Mouse (Mus musculus): Measurements from ENCODE around the gene 4930568D16Rik.
A peak's percentile ranks its signal among the peaks of the same experiment; 100 is the strongest.

Gene 4930568D16Rik

DNA sequence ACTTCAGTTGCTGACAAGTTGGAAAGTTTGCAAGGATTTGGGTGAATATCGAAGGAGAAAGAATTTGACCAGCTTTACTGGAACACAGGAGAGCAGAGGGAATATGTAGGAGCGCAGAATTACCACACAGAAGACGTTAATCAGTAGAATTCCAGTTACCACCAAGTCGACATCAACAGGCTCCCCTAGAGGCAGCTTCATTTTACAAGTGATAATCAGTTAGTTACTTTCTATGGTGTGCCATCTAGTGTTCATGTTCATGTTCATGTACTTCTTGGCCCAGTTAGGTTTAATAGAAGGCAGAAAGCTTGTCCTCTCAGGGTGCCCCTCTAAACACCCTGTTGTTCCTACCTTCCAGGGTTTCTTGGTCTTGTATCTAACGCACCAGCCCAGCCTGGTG is 18.3 kb downstream of the 4930568D16Rik start:
- peak; percentile 38 for DNase-seq (ENCODE audit: extremely low read depth, insufficient read length, low spot score)

GRCm38 (mm10) chr2:35345984-35346383 is 21.5 kb downstream of the 4930568D16Rik start:
- DNase-seq (ENCODE audit: extremely low read depth, insufficient read length, low spot score), result no peak

- peak; percentile 50 for DNase-seq (ENCODE audit: extremely low read depth, insufficient read length, low spot score)
These were observed 24.9 kb downstream of the 4930568D16Rik start for GRCm38 (mm10) chr2:35342605-35343004.

- no peak for DNase-seq (ENCODE audit: extremely low read depth, insufficient read length, low spot score)
These were observed 28.8 kb downstream of the 4930568D16Rik start for GRCm38 (mm10) chr2:35338707-35339106.

GRCm38 (mm10) chr2:35338036-35338435 is 29.5 kb downstream of the 4930568D16Rik start:
- DNase-seq (ENCODE audit: extremely low read depth, insufficient read length, low spot score), result peak; percentile 18

DNA sequence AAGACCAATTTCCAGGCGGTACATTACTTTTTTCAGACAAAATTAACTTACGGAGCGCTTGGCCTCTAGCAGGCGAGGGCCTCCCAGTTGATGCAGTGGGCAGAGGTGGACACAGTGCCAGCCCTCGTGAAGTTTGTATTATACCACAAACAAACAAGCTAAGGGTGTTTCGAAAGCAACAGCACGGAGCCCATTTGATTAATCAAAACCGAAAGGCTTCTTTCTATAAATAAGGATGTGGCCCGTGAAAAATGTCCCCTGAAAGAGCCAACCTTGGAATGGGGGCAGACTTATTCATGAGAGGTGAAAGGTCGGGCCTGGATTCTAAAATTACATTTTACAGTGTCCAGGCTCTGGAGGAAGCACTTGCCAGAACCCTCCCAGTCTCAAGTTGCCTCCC is 30.1 kb downstream of the 4930568D16Rik start:
- DNase-seq (ENCODE audit: extremely low read depth, insufficient read length, low spot score), result no peak

DNA sequence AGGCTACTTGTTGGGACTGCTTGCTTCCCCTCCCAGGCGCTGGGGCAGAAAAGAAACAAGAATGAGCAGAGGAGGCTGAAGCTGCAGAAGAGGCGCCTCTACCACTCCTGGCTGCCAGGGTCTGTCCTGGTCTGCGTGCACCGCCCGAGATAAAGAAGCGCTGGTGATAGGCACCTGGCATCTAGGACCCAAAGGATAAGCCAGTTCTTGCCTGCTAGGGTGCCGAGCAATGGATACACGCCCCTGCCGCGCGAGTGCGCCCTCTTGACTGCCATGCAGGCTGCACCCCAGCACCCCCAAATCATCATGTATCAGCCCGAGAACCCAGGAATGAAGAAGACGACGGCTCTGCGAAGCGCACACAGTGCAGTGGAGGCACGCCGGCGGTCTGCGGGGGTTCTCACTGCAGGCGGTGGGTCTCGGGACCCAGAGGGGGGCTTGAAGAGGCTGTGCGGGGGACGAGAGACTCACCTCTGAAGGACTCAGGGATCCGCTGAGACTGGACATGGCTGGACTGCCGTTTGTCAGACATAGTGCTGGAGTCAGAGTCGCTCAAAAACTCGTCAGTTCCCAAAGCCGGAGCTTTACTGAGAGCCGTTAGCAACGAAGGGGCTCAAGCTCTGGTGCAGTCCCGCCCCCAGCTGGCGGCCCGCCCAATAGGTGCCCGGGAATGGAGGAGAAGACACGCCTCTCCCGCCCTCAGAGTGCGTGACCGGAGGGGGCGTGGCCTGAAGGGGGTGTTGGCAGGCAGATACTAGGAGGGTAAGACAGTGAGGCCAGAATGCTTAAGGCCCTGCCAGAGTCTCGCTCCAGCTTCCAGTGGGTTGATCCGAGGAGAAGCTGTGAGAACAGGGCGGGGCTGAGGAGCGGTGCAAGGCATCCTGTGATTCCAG is 30.9 kb downstream of the 4930568D16Rik start, which contains the start of gene Stom:
Gene Stom (minus strand): TSS at position 589 of the 893 bp plus-strand sequence.
- peak; percentile 99 for DNase-seq (ENCODE audit: extremely low read depth, insufficient read length, low spot score)

DNA sequence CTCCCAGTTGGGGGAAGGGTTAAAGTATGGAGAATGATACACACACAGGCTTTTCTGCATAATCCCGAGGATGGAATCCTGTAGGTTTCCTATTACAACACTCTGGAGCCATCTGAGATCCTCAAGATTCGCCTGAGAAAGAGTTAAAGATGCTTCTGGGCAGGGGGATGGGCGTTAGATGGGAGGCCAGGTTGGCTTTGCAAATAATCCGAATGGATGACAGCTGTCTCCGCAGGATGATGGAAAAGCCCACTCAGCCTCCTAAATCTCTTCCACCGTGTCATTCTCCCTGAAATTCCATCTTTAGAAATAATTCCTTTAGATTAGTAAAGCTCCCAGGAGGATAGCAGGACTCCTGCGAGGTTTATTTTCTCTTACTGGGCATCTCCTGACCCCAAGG is 31.9 kb downstream of the 4930568D16Rik start:
- no peak for DNase-seq (ENCODE audit: extremely low read depth, insufficient read length, low spot score)

DNA sequence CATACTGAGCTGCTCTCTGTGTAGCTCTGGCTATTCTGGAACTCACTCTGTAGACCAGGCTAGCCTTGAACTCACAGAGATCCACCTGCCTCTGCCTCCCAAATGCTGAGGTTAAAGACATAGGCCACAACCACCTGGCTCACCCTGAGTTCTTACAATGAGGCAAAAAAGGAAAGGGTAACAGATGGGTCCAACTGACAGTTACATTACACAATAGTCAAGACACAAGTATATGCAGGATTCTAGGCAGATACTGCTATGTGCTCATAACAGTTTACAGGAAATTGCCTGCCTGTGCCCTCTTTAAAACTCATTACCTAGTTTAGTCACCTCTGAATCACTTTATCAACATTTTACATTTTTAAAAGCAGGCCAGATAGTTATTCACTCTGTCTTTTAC is 33.9 kb downstream of the 4930568D16Rik start:
- DNase-seq (ENCODE audit: extremely low read depth, insufficient read length, low spot score), result no peak

- no peak for DNase-seq (ENCODE audit: extremely low read depth, insufficient read length, low spot score)
These were observed 36.3 kb downstream of the 4930568D16Rik start for GRCm38 (mm10) chr2:35331205-35331604.

GRCm38 (mm10) chr2:35329061-35329460 is 38.5 kb downstream of the 4930568D16Rik start:
- DNase-seq (ENCODE audit: extremely low read depth, insufficient read length, low spot score), result no peak

GRCm38 (mm10) chr2:35328064-35328792 is 39.3 kb downstream of the 4930568D16Rik start:
- no peak for DNase-seq (ENCODE audit: extremely low read depth, insufficient read length, low spot score)

- no peak for DNase-seq (ENCODE audit: extremely low read depth, insufficient read length, low spot score)
These were observed 39.9 kb downstream of the 4930568D16Rik start for GRCm38 (mm10) chr2:35327583-35327982.

GRCm38 (mm10) chr2:35326931-35327330 is 40.6 kb downstream of the 4930568D16Rik start:
- no peak for DNase-seq (ENCODE audit: extremely low read depth, insufficient read length, low spot score)

DNA sequence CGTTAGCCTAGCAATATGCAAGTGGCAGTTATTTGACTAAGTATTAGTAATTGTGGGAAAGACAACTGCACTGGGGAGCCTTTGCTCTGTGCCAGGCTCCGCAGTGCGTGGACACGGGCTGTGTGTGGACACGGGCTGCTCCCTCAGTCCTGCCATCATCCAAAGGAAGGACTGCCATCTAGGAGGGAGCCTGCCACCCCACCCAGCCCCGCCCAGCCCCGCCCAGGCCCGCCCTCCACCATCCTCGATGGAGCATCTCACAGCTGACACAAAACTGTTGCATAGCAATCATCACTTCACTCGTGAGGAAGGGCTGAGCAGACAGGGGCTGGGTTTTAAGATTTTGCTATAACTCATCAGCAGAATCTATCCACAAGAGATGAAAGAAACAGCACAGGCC is 41.6 kb downstream of the 4930568D16Rik start:
- DNase-seq (ENCODE audit: extremely low read depth, insufficient read length, low spot score), result no peak

DNA sequence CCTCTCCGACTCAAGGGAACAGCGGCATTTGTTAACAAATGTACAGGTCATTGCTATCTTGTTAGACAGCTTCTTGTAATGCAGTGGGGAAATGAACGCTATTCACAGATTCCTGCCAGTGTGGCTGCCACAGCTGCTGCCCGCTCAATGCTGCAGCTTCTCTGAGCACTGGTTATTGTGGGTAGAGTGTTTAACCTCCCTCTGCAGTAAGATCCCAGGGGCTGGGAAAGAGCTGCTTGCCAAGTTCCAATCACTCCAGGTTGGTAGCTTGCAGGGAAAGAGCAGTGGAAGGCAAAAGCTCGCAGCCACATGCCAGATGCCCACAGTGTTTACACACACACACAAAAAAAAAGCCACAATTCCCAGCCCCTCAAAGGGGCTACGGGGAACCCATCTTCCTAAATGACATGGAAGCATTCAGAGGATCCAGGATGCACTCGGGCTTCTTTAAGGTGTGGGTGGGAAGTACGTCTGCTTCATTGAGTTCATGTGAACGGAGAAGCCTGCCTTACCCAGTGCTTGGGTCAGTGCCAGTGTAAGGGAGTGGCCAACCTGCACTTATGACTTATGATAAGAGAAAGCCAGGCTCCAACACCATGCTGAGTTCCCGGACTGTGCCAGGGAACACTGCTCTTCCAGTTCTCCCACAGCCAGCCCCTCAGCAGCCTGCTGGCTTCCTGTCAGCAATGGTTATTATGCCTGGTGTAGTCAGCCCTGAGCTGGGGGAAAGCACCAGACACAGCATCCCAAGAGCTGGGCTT is 44.9 kb downstream of the 4930568D16Rik start:
- no peak for DNase-seq (ENCODE audit: extremely low read depth, insufficient read length, low spot score)

DNA sequence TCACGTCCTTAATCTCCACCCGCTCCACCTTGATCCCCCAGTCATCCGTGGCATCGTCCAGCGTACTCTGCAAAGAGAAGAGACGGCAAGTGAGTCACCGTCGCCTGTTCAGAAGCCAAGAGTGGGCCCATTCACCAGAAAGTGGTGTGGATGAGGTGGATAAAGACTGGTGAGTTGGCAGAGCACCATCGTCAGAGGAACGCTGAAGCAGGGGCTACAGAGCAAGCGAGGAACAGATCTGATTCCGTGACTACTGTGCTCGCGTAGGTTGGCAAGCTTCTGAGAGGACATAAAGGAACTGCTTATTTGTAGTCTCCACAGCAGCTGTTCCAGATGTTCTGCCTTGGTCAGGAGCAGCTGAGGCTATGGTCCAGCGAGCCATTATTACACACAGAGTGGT is 47.1 kb downstream of the 4930568D16Rik start:
- DNase-seq (ENCODE audit: extremely low read depth, insufficient read length, low spot score), result peak; percentile 51

DNA sequence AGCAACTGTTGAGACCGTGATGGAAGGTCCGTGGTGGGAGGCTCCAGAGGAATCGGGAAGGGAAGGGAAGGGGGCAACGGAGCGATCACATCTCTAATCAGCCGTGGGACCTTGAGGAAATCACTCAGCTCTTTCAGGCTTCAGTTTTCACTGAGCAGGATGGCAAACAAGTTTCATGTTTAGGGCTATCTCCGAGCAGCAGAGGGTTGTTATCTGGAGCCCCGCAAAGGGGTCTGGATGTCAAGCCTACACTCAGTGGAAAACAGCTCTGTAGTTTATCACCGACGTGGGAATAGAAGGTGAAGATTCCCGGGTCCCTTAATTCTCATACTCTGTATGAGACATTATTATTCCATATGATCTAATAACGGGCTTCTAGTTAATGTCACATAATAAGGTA is 49.1 kb downstream of the 4930568D16Rik start:
- DNase-seq (ENCODE audit: extremely low read depth, insufficient read length, low spot score), result no peak

GRCm38 (mm10) chr2:35317604-35318003 is 49.9 kb downstream of the 4930568D16Rik start:
- no peak for DNase-seq (ENCODE audit: extremely low read depth, insufficient read length, low spot score)

GRCm38 (mm10) chr2:35314300-35314699 is 53.2 kb downstream of the 4930568D16Rik start:
- DNase-seq (ENCODE audit: extremely low read depth, insufficient read length, low spot score), result no peak

DNA sequence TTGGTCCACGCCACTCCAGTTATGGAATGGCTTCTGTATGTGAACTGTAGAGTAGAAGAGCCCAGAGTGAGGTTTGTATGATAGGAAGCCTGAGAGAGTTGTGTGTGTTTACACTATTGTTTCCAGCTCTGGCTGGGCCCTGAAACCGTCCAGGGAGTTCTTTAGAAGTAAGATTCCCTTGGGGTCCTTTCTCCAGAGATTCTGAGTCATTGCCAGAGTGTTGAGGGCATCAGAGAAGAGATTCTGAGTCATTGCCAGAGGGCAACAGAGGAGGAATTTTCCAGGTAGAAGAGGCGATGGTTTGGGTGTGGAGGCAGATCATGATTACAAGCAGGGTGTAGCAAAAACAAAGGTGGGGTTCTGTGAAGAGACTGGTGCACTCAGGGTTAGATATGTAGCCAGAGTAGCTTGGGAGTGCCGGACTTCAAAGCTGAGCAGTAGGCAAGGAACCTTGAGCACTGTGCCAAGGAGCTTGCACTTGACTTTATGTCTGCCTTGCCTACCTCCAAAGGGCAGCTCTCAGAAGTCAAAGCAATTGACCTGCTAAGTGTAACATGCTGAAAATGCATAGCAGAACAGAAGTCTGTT is 57.5 kb downstream of the 4930568D16Rik start:
- DNase-seq (ENCODE audit: extremely low read depth, insufficient read length, low spot score), result no peak
